Mouse (Mus musculus) retina, postnatal 1 day (tissue): ENCODE measurements around the gene Ppp1r32.

Experiments used
- DNase-seq: peaks from one replicate; pipeline ENCODE4 v3.0.0-alpha.2; 2012

The Ppp1r32 gene

DNA sequence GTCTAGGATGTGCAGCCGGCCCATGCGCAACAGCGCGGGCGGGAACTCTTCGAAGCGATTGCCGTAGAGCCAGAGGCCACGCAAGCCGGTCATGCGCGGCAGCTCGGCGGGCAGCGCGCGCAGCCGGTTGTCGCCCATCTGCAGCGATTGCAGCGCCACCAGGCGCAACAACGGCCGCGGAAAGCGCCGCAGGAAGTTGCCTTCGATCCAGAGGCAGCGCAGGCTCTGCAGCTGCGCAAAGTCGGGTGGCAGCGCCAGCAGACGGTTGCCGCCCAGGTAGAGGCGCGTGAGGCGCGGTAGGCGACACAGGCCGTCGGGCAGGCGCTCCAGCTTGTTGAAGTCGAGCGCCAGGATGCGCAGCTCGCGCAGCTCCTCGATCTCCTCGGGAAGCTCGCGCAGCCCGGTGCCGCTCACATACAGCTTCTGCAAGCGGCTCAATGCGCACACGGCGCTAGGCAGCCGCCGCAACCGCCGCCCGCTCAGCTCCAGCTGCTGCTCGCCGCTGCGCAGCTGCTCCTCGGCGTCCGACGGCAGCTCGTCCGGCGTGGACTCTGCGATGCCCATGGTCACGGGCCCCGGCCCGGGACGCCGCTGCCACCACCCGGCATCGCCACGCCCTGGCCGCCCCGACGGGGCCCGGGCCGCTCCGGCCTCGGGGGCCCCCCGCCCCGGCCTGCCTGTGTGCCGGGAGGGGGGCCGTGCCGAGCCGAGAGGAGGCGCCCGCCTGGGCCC is 25.8 kb downstream of the Ppp1r32 start, which contains the start of gene Lrrc10b:
TSS of gene Lrrc10b (minus strand) at position 722 of the 732 bp plus-strand sequence.
- peak; percentile 88 for DNase-seq

DNA sequence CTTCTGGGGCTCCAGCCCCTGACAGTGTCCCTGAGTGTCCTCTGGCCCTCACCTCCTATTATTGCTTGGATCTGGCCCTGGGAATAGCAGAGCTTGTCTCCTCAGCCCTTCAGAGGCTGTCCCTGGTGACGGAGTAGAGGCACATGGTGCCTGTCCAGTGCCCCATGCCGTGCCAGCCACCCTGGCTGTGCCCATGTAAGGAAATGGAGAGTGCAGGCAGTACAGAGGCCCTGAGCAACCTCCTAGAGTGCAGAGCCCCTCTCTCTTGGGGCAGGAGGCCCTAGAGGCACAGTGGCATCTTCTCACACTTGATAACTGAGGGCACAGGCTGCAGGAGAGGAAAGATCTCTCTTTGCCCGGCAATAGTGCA is 27.3 kb downstream of the Ppp1r32 start:
- no peak for DNase-seq

- peak; percentile 32 for DNase-seq
Measured at GRCm38 (mm10) chr19:10454718-10455436, 27.9 kb downstream of the Ppp1r32 start.

DNA sequence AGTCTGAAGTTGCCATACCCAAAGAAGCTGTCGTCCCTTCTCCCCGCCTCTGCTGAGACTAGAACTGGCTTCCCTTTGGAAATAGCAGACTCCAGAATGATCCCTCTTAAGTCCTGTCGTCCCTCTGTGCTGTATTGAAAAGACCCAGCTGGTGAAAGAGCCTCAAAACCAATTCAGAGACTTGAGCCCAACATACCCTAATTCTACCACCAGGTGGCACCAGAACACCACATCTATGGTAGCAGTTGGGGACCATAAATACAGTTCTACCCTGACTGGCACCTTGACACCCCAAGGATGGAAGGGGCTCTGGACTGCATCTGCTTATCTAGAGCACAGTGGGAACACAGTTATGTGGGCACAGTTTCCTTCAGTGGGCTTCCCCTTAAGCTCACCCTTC is 33.0 kb downstream of the Ppp1r32 start:
- DNase-seq: peak; percentile 88

GRCm38 (mm10) chr19:10449190-10449589 is 33.5 kb downstream of the Ppp1r32 start:
- no peak for DNase-seq

- no peak for DNase-seq
Measured at GRCm38 (mm10) chr19:10448275-10448674, 34.5 kb downstream of the Ppp1r32 start.

DNA sequence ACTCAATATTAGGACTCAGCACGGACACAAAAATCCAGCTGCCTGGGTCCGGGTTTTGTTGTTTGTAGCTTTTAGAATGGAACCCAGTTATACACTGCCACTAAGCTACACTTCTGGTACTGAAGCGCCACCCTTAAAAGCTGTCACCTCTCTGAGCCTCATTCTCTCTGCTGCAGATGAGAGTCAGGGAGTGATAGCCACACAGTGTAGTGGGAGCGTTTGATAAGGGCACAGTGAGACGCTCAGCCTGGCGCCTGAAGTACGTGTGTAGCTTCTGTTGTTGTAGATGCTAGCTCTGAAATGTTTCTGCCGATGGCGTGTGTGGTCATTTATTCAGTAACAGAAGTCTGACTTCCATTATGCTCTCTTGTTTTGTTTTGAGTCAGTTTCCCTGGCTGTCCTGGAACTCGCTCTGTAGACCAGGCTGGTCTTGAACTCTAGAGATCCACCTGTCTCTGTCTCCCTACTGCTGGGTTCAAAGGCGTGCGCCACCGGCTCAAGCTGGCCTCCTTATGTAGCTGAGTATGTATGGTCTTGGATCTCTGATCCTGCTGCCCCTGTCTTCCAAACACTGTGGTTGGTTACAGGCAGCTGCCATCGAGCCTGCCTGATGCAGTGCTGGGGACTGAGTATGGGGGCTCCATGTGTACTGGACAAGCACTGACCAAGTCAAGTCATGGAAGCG is 37.9 kb downstream of the Ppp1r32 start:
- DNase-seq: no peak

DNA sequence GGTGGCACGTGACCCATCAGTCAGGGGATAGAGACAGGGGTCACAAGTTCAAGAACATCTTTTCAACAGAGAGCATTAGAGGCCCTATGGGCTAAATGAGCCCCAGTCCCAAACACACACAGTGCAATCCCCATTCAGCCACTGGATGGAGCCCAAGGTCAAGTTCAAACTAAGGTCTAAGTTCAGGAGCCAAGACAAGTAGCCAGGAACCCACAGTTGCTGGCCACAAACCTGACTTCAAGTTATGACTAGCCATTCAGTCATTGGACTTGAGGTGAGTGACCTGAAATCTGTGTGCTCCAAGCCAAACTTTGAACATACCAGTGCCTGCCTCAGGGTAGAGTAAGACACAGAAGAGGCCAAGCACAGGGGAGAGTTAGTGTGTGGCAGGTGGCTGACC is 45.2 kb downstream of the Ppp1r32 start:
- DNase-seq: no peak

DNA sequence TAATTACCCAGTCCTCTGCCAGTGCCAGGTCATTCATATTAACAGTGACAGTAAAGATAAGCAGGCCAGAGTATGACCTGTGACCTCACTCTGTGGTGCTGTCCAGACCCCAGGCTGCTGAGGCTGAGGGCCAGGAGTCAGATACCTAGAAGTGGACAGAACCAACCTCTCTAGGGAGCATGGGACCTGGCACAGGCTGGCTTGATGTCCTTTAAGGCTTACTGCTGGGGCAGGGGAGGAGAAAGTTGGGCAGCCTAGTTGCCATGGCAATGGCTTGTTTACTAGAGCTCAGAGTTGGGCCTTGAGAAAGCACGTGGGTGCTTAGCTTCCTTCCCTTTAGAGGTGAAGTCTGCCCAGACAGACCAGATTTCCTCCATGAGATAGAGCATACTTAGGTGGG is 46.0 kb downstream of the Ppp1r32 start:
- DNase-seq: no peak

DNA sequence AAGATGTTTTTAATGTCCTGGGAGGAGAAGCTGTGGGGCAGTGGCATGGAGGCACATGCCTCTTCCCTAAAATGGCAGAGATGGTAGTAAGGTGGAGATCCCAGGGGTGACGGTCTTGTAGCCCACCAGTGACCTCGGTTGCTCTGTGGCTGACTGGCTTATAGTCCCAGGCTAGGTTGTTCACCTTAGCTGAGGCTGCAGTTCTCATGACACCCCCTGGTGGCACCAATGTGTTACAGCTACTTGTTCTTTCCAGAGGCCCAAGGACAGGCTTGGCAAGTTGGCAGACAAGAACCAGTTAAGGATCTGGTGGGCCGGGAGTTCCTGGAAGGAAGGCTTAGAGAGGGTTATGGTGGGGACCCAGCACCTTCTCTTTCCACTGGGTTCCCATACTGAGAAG is 46.8 kb downstream of the Ppp1r32 start:
- DNase-seq: peak; percentile 81

DNA sequence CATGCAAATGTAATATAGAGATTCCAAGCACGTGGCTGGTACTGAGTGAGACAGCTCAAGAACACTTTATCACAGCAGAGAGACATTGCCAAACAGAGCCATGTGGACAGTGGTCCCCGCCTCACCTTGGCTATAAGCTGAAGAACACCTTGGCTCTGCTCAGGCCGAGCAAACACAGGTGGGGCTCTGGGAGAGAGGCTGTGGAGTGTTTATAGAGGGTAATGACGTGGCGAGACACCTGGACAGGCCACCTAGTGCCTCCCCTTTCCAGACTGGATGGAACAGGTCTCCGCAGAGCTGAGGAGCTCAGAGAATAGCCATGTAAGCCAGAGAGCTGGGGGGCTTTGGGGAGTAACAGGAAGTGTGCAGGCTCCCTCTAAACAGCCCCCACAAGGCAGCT is 47.8 kb downstream of the Ppp1r32 start:
- DNase-seq: no peak

DNA sequence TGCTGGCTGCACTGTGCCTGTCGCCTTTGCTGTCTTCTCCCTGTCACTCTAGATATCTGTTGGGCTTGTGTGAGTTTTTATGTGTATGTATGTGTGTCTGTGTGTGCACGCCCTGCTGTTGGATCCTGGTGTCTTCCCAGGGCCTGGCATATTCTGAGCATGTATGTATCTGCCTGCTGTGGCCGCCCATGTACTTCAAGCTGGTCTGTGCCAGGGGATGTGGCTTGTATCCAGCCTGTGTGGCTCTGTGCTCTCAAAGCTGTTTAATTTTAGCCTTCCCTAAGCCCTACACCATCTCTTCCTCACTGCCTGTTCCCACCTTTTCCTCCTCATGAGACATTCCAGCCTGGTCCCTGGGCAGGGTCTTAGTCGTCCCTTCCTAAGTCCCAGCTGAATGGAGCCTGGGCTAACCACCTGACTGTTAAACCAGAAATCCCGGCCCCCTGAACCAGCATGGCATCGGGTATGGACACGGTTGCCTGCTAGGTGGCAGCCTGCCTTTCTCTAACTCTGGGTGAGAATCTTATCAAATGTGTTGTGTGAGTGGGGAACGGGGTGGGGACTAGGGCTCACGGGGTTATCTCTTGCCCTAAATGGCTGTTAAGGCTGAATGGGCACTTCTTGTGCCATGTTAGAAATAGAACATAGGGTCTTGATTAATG is 48.7 kb downstream of the Ppp1r32 start:
- no peak for DNase-seq

DNA sequence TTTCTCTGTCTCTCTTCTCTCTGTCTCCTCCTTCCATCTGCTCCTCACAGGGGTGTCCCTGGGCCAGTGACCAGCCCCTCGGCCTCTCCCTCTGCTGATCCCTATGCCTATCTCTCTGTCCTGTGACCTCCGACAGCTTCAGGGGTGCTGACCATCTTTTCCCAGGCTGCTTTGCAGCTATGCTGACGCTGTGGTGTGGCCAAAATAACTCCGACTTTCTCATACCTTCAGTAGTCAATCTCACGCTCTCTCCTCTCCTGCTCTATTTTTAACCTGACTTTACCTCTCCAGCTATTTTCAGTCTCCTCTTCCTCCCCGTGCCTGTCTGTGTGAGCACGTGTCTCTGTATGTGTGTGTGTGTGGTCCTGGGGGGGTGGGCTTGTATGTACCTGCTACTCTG is 49.5 kb downstream of the Ppp1r32 start:
- no peak for DNase-seq

- DNase-seq: no peak
Measured at GRCm38 (mm10) chr19:10431841-10432240, 50.9 kb downstream of the Ppp1r32 start.

DNA sequence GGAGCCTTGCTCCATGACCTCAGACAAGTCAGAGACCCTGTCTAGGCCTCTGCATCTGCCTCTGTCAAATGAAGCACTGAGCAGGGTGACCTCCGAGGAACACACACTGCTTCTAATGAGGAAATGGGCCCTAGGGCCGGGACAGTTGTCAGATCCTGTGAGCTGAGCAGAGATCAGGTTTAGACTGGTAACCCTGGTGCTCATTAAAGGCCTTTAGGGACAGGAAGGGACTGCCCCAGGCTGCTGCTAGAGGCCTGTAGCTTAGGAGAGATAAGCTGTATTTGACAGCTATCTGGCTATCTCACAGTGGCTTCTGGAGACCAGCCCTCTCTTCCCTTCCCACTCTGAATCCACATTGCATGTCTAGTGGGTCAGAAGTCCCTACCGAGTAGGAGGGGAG is 51.3 kb downstream of the Ppp1r32 start:
- DNase-seq: peak; percentile 52

DNA sequence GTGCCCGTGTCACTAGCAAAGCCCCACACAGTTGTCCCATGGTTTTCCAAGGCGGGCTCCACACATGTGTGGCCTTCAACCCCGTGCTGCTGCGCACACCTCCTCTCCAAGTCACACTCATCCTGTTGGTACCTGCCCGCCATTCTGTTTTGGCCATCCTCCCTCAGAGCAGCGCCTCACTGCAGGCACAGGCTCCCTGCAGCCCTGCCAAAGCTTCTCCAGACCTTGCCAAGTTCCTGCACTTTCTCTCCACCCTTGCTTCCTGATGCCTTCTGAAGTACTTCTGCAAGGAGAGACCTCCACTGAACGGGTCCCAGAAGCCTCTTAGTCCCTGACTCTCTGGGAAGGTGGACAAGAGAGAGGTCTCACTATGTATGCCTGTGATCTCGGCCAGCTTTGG is 53.4 kb downstream of the Ppp1r32 start:
- no peak for DNase-seq

DNA sequence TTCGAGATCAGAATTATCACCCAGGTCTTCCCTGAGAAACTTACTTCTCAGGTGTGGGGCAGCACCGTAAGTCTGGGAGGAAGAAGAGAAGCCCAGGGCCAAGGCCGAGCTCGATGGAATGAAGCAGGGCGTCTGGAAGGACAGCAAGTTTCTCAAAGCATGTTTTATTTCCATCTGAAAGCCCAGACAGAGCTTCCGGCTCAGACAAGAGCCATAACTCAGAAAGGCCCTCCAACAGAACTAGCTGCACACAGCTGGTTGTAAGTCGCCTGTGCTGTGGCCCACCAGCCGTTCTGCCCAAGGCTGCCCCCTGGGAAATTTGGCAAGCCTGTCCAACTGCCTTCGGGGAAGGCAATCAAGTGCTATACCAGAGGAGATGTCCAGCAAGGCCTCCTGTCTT is 55.3 kb downstream of the Ppp1r32 start:
- no peak for DNase-seq

DNA sequence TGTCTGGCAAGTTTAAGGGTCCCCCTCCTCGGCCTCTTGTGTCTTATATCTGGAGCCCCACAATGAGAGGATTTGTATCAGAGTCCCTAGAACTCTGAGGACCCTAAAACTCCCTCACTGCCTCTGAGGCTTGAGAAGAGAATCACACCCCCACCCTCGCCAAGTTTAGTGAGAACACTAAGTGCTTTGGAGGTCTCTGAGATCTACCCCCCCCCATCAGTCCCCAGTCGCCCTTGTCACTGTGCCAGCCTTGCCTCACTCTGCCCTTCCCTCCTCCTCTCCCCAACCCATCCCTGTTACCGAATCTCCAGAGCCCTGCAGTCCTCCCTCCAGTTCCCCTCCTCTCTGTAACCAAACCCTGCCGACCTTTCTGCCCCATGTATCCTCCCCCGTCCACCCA is 55.9 kb downstream of the Ppp1r32 start:
- DNase-seq: no peak

DNA sequence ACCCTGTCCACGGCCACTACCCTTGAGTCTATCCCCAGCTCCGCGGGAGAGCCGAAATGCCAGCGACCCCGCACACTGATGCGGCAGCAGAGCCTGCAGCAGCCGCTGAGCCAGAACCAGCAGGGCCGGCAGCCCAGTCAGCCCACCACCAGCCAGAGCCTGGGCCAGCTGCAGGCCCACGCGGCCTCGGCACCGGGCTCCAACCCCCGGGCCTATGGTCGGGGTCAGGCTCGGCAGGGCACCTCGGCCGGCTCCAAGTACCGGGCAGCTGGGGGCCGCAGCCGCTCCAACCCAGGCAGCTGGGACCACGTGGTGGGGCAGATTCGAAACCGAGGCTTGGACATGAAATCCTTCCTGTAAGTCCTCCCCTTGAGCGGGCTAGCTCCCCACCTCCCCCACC is 56.4 kb downstream of the Ppp1r32 start:
- DNase-seq: no peak

GRCm38 (mm10) chr19:10425484-10426270 is 57.1 kb downstream of the Ppp1r32 start:
- peak; percentile 35 for DNase-seq

DNA sequence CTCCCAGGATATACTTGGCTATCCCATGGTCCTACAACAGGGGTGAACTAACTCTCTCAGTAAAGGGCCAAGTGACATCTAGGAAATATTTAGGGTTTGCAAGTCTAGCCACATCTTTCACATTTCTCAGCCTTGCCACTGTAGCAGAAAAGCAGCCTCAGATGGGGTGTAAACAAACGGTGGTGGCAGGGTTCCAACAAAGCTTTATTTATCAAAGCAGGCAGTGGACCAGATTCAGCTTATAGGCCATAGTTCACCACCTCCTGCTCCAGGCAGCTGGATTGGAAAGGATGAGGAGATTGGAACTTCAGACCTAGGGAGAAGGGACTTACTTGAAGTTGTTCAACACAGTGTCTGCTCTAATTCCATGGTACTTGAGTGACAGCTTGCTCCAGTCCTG is 58.0 kb downstream of the Ppp1r32 start:
- no peak for DNase-seq
